Mouse (Mus musculus): ENCODE measurements around the gene Nectin1. TPM values are rescaled to one million over a fixed set of nuclear protein-coding genes. Genes with fewer than 3 reads are reported as not detected.

Nectin1 gene
- total RNA-seq, 2 experiments from 2014 or later, result 0.19 TPM; not detected in 1

GRCm38 (mm10) chr9:43845660-43846455 lies 102.1 kb downstream of the Nectin1 start:
- no peak for ATAC-seq (replicated peaks; ENCODE audit: low FRiP score, poor library complexity, severe bottlenecking)

GRCm38 (mm10) chr9:43847861-43848260 lies 104.1 kb downstream of the Nectin1 start:
- ATAC-seq (replicated peaks; ENCODE audit: low FRiP score, poor library complexity, severe bottlenecking), result no peak

- ATAC-seq (replicated peaks; ENCODE audit: low FRiP score, poor library complexity, severe bottlenecking), result no peak
Observed at GRCm38 (mm10) chr9:43850281-43850680, 106.5 kb downstream of the Nectin1 start.

- ATAC-seq (replicated peaks; ENCODE audit: low FRiP score, poor library complexity, severe bottlenecking), result no peak
Observed at GRCm38 (mm10) chr9:43851154-43851553, 107.4 kb downstream of the Nectin1 start.

GRCm38 (mm10) chr9:43855887-43856286 lies 112.1 kb downstream of the Nectin1 start:
- no peak for ATAC-seq (replicated peaks; ENCODE audit: low FRiP score, poor library complexity, severe bottlenecking)
